10 mouse cellular contexts compared by ENCODE assay signal in the genomic region with DNA sequence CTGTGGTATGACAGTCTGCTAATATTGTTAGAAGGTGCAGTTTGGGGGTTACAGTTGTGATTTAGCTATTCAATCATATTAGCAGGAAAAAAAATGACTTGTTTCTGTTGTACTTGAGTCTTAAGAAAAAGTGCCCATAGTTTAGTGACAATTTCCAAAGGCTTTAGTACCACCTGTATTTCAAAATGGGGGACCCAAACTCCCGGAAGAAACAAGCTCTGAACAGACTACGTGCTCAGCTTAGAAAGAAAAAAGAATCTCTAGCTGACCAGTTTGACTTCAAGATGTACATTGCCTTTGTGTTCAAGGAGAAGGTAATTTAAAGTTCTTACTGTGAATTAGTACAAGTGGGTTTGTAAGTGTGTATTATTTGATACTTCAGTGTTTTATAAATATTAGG. TPM values are rescaled to one million over a fixed set of nuclear protein-coding genes. Genes with fewer than 3 reads are reported as not detected.
DNase-seq lines count a peak whose midpoint lies in the region; ATAC-seq lines count a peak whose summit lies in the region.
"Had no signal": no experiment of that assay in that cellular context is flagged by ENCODE, and none has a peak within 500 bp of the region (broad histone marks: within the 10 kb centered on the region; RNA-seq: fewer than 3 reads in every experiment).

No protein-coding gene starts in this region.

- H3K9ac ChIP-seq in limb, embryonic 13.5 days, result peak overlapping the region; percentile 99
- peak overlapping the region; percentile 16; the same call in 1 of the 2 replicates for H3K9ac ChIP-seq in stomach, embryonic 15.5 days

- H3K36me3 ChIP-seq in megakaryocyte, embryonic 14.5 days (replicated peaks; ENCODE audit: low read length), result peaks cover 51% of the 10 kb centered on the region
- H3K36me3 ChIP-seq in limb, embryonic 13.5 days, result peaks cover 27% of the 10 kb centered on the region
- H3K36me3 ChIP-seq in stomach, embryonic 15.5 days, result peaks cover 9% of the 10 kb centered on the region; the same call in 1 of the 2 replicates

- peak; percentile 25 for DNase-seq in CD4-positive, CD25-positive, alpha-beta regulatory T cell, adult 2 months (ENCODE audit: low read depth, low spot score)
- DNase-seq in embryo, embryonic 10 days (ENCODE audit: low spot score), result no peak
- DNase-seq: cerebellum, adult 11-12 months; lung, postnatal 36 days had no signal

- WGBS in limb, embryonic 13.5 days, result 37% methylated on average over 2 of the region's 2 CpGs
- 13% methylated on average over 2 of the region's 2 CpGs for WGBS in stomach, embryonic 15.5 days

- H3K4me2 ChIP-seq in limb, embryonic 13.5 days (replicated peaks), result peak overlapping the region; percentile 85
- H3K4me2 ChIP-seq in stomach, embryonic 15.5 days, result peak overlapping the region; percentile 72

- H3K9me3 ChIP-seq in megakaryocyte, embryonic 14.5 days, result no peaks in the 10 kb centered on the region
- no peaks in the 10 kb centered on the region for H3K9me3 ChIP-seq in limb, embryonic 13.5 days
- H3K9me3 ChIP-seq in stomach, embryonic 15.5 days, result no peaks in the 10 kb centered on the region

- no peaks in the 10 kb centered on the region for H3K27me3 ChIP-seq in megakaryocyte, embryonic 14.5 days (replicated peaks)
- no peaks in the 10 kb centered on the region for H3K27me3 ChIP-seq in limb, embryonic 13.5 days
- no peaks in the 10 kb centered on the region for H3K27me3 ChIP-seq in stomach, embryonic 15.5 days (replicated peaks)

- H3K4me1 ChIP-seq in megakaryocyte, embryonic 14.5 days, result peaks cover 46% of the 10 kb centered on the region
- peaks cover 25% of the 10 kb centered on the region for H3K4me1 ChIP-seq in limb, embryonic 13.5 days
- peaks cover 12% of the 10 kb centered on the region; the same call in 1 of the 2 replicates for H3K4me1 ChIP-seq in stomach, embryonic 15.5 days

- peak overlapping the region; percentile 99 for H3K4me3 ChIP-seq in megakaryocyte, embryonic 14.5 days (replicated peaks)
- peak overlapping the region; percentile 99 for H3K4me3 ChIP-seq in limb, embryonic 13.5 days
- H3K4me3 ChIP-seq in stomach, embryonic 15.5 days (replicated peaks), result peak overlapping the region; percentile 98

- ATAC-seq in CD4-positive, CD25-positive, alpha-beta regulatory T cell, adult 4 months, result no peak
- no peak for ATAC-seq in megakaryocyte, adult 5-6 weeks (ENCODE audit: poor library complexity, severe bottlenecking)
- no peak for ATAC-seq in limb, embryonic 13.5 days (ENCODE audit: low FRiP score, low read depth)
- no peak for ATAC-seq in stomach, embryonic 15.5 days (ENCODE audit: insufficient read depth, low FRiP score, low read depth)
- ATAC-seq in monocyte, adult 5-6 weeks (replicated peaks; ENCODE audit: insufficient number of reproducible peaks, low FRiP score, low TSS enrichment, poor library complexity, severe bottlenecking), result no peak

- H3K27ac ChIP-seq in limb, embryonic 13.5 days, result no peak overlapping the region
- no peak overlapping the region for H3K27ac ChIP-seq in stomach, embryonic 15.5 days

RNA-seq across cellular contexts. Expression of gene BC005537, which starts 1.7 kb away (rescaled TPM):
- 10 to 100 TPM; 24.0 to 51.6 TPM for polyA plus RNA-seq in CD4-positive, CD25-positive, alpha-beta regulatory T cell, adult 4 months (2017; shearing (Covaris generic))
- 32.0 and 48.1 TPM in 2 replicates for polyA plus RNA-seq in megakaryocyte, embryonic 14.5 days (2012; ENCODE audit: insufficient read depth, low replicate concordance)
- total RNA-seq in megakaryocyte, adult 5-6 weeks (2015), result 222 and 241 TPM in 2 replicates
- 97.2 and 116 TPM in 2 replicates for total RNA-seq in megakaryocyte, adult 5-6 weeks (2017)
- polyA plus RNA-seq in limb, embryonic 13.5 days (2015; fragmentation: Nextera tagmentation; extraction: Ambion mirVana), result 16.0 and 16.9 TPM in 2 replicates
- 12.5 and 14.2 TPM in 2 replicates for polyA plus RNA-seq in stomach, embryonic 15.5 days (2015; fragmentation: Nextera tagmentation; extraction: Ambion mirVana)
- 62.4 to 79.9 TPM (median 67.1 TPM) in 3 replicates for total RNA-seq in monocyte, adult 5-6 weeks (2017)

RNA-seq across cellular contexts. Expression of gene Acot13, which starts 28.1 kb away (rescaled TPM):
- 10 to 100 TPM; 59.1 to 69.9 TPM for polyA plus RNA-seq in CD4-positive, CD25-positive, alpha-beta regulatory T cell, adult 4 months (2017; shearing (Covaris generic))
- 19.1 and 40.5 TPM in 2 replicates for polyA plus RNA-seq in megakaryocyte, embryonic 14.5 days (2012; ENCODE audit: insufficient read depth, low replicate concordance)
- 26.7 and 27.1 TPM in 2 replicates for total RNA-seq in megakaryocyte, adult 5-6 weeks (2015)
- 26.1 and 30.3 TPM in 2 replicates for total RNA-seq in megakaryocyte, adult 5-6 weeks (2017)
- 64.2 and 66.8 TPM in 2 replicates for polyA plus RNA-seq in limb, embryonic 13.5 days (2015; fragmentation: Nextera tagmentation; extraction: Ambion mirVana)
- 102 and 103 TPM in 2 replicates for polyA plus RNA-seq in stomach, embryonic 15.5 days (2015; fragmentation: Nextera tagmentation; extraction: Ambion mirVana)
- total RNA-seq in monocyte, adult 5-6 weeks (2017), result 27.0 to 33.5 TPM (median 33.2 TPM) in 3 replicates

RNA-seq across cellular contexts. Expression of gene Tdp2, which starts 28.3 kb away (rescaled TPM):
- polyA plus RNA-seq in CD4-positive, CD25-positive, alpha-beta regulatory T cell, adult 4 months (2017; shearing (Covaris generic)), result 10 to 100 TPM; 17.6 to 19.8 TPM
- 5.8 and 20.5 TPM in 2 replicates for polyA plus RNA-seq in megakaryocyte, embryonic 14.5 days (2012; ENCODE audit: insufficient read depth, low replicate concordance)
- 45.4 and 47.7 TPM in 2 replicates for total RNA-seq in megakaryocyte, adult 5-6 weeks (2015)
- total RNA-seq in megakaryocyte, adult 5-6 weeks (2017), result 32.9 and 35.6 TPM in 2 replicates
- 53.8 and 55.2 TPM in 2 replicates for polyA plus RNA-seq in limb, embryonic 13.5 days (2015; fragmentation: Nextera tagmentation; extraction: Ambion mirVana)
- polyA plus RNA-seq in stomach, embryonic 15.5 days (2015; fragmentation: Nextera tagmentation; extraction: Ambion mirVana), result 52.3 and 56.3 TPM in 2 replicates
- 44.8 to 50.7 TPM (median 49.0 TPM) in 3 replicates for total RNA-seq in monocyte, adult 5-6 weeks (2017)

RNA-seq across cellular contexts. Expression of gene Gmnn, which starts 41.5 kb away (rescaled TPM):
- 10 to 100 TPM; 26.7 to 30.0 TPM for polyA plus RNA-seq in CD4-positive, CD25-positive, alpha-beta regulatory T cell, adult 4 months (2017; shearing (Covaris generic))
- polyA plus RNA-seq in megakaryocyte, embryonic 14.5 days (2012; ENCODE audit: insufficient read depth, low replicate concordance), result 6.3 TPM in 1 of 2 replicates, not detected in the other
- total RNA-seq in megakaryocyte, adult 5-6 weeks (2015), result 161 and 181 TPM in 2 replicates
- 175 and 177 TPM in 2 replicates for total RNA-seq in megakaryocyte, adult 5-6 weeks (2017)
- 97.9 and 101 TPM in 2 replicates for polyA plus RNA-seq in limb, embryonic 13.5 days (2015; fragmentation: Nextera tagmentation; extraction: Ambion mirVana)
- 111 TPM in 2 replicates for polyA plus RNA-seq in stomach, embryonic 15.5 days (2015; fragmentation: Nextera tagmentation; extraction: Ambion mirVana)
- total RNA-seq in monocyte, adult 5-6 weeks (2017), result 27.5 to 35.1 TPM (median 30.2 TPM) in 3 replicates

RNA-seq across cellular contexts. Expression of gene D130043K22Rik, which starts 41.7 kb away (rescaled TPM):
- polyA plus RNA-seq in CD4-positive, CD25-positive, alpha-beta regulatory T cell, adult 4 months (2017; shearing (Covaris generic)), result 1 to 10 TPM in 1 of 2 experiments, under 1 TPM in 1; 0.19 to 1.7 TPM
- not detected in 2 replicates for polyA plus RNA-seq in megakaryocyte, embryonic 14.5 days (2012; ENCODE audit: insufficient read depth, low replicate concordance)
- not detected in 2 replicates for total RNA-seq in megakaryocyte, adult 5-6 weeks (2015)
- total RNA-seq in megakaryocyte, adult 5-6 weeks (2017), result not detected in 2 replicates
- 0.06 and 0.08 TPM in 2 replicates for polyA plus RNA-seq in limb, embryonic 13.5 days (2015; fragmentation: Nextera tagmentation; extraction: Ambion mirVana)
- 0.51 and 0.79 TPM in 2 replicates for polyA plus RNA-seq in stomach, embryonic 15.5 days (2015; fragmentation: Nextera tagmentation; extraction: Ambion mirVana)
- not detected in 3 replicates for total RNA-seq in monocyte, adult 5-6 weeks (2017)
